Mouse (Mus musculus) heart, embryonic 11.5 days (tissue): ENCODE measurements around the gene Tpk1. TPM values are rescaled to one million over a fixed set of nuclear protein-coding genes. Genes with fewer than 3 reads are reported as not detected.

Source experiments
- ATAC-seq: fragments of 200-750 bp; cut with Nextera tagmentation; replicated peaks from 2 replicates; pipeline ENCODE4 v1.8.0; 2017; ENCODE audit warnings: moderate library complexity; ENCODE audit not compliant: insufficient number of reproducible peaks, low FRiP score, low TSS enrichment
- H3K27ac ChIP-seq: fragments of 300-500 bp; sonication (generic); 2 replicates; pipeline ENCODE4 v1.5.1; 2014; ENCODE audit warnings: mild to moderate bottlenecking, low read depth, low read length
- H3K27me3 ChIP-seq: fragments of 300-500 bp; sonication (generic); 2 replicates; pipeline ENCODE4 v1.6.1; 2014; ENCODE audit warnings: mild to moderate bottlenecking, low read length, mixed read lengths; ENCODE audit not compliant: control insufficient read depth, insufficient read depth
- H3K36me3 ChIP-seq: fragments of 300-500 bp; sonication (generic); 2 replicates; pipeline ENCODE4 v1.6.1; 2014; ENCODE audit warnings: mild to moderate bottlenecking, low read length, moderate library complexity, mixed read lengths; ENCODE audit not compliant: control insufficient read depth, insufficient read depth
- H3K4me1 ChIP-seq: fragments of 300-500 bp; sonication (generic); 2 replicates; pipeline ENCODE4 v1.6.1; 2014; ENCODE audit warnings: low read length; ENCODE audit not compliant: control insufficient read depth, insufficient read depth
- H3K4me2 ChIP-seq: fragments of 300-500 bp; sonication (generic); 2 replicates; pipeline ENCODE4 v1.6.1; 2014; ENCODE audit warnings: mild to moderate bottlenecking, moderate library complexity
- H3K4me3 ChIP-seq: fragments of 300-500 bp; sonication (generic); 2 replicates; pipeline ENCODE4 v1.5.1; 2014; ENCODE audit warnings: low read depth, low read length
- H3K9ac ChIP-seq: fragments of 300-500 bp; sonication (generic); 2 replicates; pipeline ENCODE4 v1.6.1; 2014; ENCODE audit warnings: mild to moderate bottlenecking, low read depth, low read length, moderate library complexity
- H3K9me3 ChIP-seq: fragments of 300-500 bp; sonication (generic); replicated peaks from 2 replicates; pipeline ENCODE4 v1.6.1; 2016; ENCODE audit warnings: low read length; ENCODE audit not compliant: control insufficient read depth
- WGBS: fragments of 180-500 bp; shearing (Covaris S2); extraction: QIAGEN DNeasy Blood & Tissue Kit; methylation state at CpG from one replicate; pipeline ENCODE4 v1.1.7; 2014; ENCODE audit not compliant: insufficient replicate concordance; 5-methylcytosine and 5-hydroxymethylcytosine counted together
- polyA plus RNA-seq: library from polyadenylated mRNA; unstranded; fragments of >200 nt; fragmentation: Nextera tagmentation; extraction: Ambion mirVana; gene quantifications from 2 replicates; pipeline ENCODE4 v1.2.1, GENCODE M21; 2014

Gene Tpk1
- polyA plus RNA-seq, 1 experiment from 2014 or later: 7.1 TPM

GRCm38 (mm10) chr6:43674986-43675760 is 9.1 kb upstream of the Tpk1 start:
- Histone ChIP-seq H3K36me3 (no peaks in the 10 kb centered on the region), H3K9ac (no peak overlapping the region), H3K9me3 (no peaks in the 10 kb centered on the region), H3K27ac (no peak overlapping the region), H3K4me2 (no peak overlapping the region), H3K27me3 (no peaks in the 10 kb centered on the region), H3K4me3 (no peak overlapping the region), H3K4me1 (no peaks in the 10 kb centered on the region)
- WGBS: 71% methylated on average over 3 of the region's 3 CpGs
- ATAC-seq: no peak

- no peak overlapping the region for H3K9ac ChIP-seq
- H3K27ac ChIP-seq: no peak overlapping the region
- H3K27me3 ChIP-seq: no peaks in the 10 kb centered on the region
- no peak overlapping the region for H3K4me3 ChIP-seq
- H3K9me3 ChIP-seq: no peaks in the 10 kb centered on the region
- no peak for ATAC-seq
- WGBS: 73% methylated on average over 2 of the region's 2 CpGs
- H3K4me2 ChIP-seq: no peak overlapping the region
- no peaks in the 10 kb centered on the region for H3K4me1 ChIP-seq
- H3K36me3 ChIP-seq: no peaks in the 10 kb centered on the region
Observed at GRCm38 (mm10) chr6:43670939-43671338, 4.9 kb upstream of the Tpk1 start.

GRCm38 (mm10) chr6:43667681-43668080 is 1.6 kb upstream of the Tpk1 start:
- no peak for ATAC-seq
- H3K27ac ChIP-seq: no peak overlapping the region
- no peak overlapping the region for H3K4me2 ChIP-seq
- H3K9ac ChIP-seq: no peak overlapping the region
- H3K9me3 ChIP-seq: no peaks in the 10 kb centered on the region
- H3K36me3 ChIP-seq: no peaks in the 10 kb centered on the region
- WGBS: 77% methylated on average over 2 of the region's 2 CpGs
- no peak overlapping the region for H3K4me3 ChIP-seq
- H3K4me1 ChIP-seq: 0 out of 2 replicates have a peak, but pooled peaks cover 3% of the 10 kb centered on the region
- H3K27me3 ChIP-seq: no peaks in the 10 kb centered on the region

- 79% methylated on average over 7 of the region's 7 CpGs for WGBS
- Histone ChIP-seq H3K27me3 (no peaks in the 10 kb centered on the region), H3K27ac (peak overlapping the region; percentile 94; the same call in 1 of the 2 replicates), H3K36me3 (no peaks in the 10 kb centered on the region), H3K4me3 (peak overlapping the region; percentile 68; the same call in 1 of the 2 replicates), H3K9ac (no peak overlapping the region; the same call in 1 of the 2 replicates), H3K9me3 (no peaks in the 10 kb centered on the region), H3K4me2 (peak overlapping the region; percentile 68), H3K4me1 (0 out of 2 replicates have a peak, but pooled peaks cover 3% of the 10 kb centered on the region)
- no peak for ATAC-seq
Observed at GRCm38 (mm10) chr6:43666611-43667400, 728 bp upstream of the Tpk1 start.

GRCm38 (mm10) chr6:43661822-43662221 is 4.3 kb downstream of the Tpk1 start:
- Histone ChIP-seq H3K9ac (no peak overlapping the region), H3K4me2 (no peak overlapping the region), H3K4me1 (0 out of 2 replicates have a peak, but pooled peaks cover 3% of the 10 kb centered on the region), H3K27me3 (no peaks in the 10 kb centered on the region), H3K27ac (no peak overlapping the region), H3K36me3 (no peaks in the 10 kb centered on the region), H3K9me3 (no peaks in the 10 kb centered on the region), H3K4me3 (no peak overlapping the region)
- WGBS: 89% methylated on average over 2 of the region's 2 CpGs
- no peak for ATAC-seq

GRCm38 (mm10) chr6:43658290-43658689 is 7.8 kb downstream of the Tpk1 start:
- Histone ChIP-seq H3K9ac (no peak overlapping the region), H3K4me3 (no peak overlapping the region), H3K27ac (no peak overlapping the region), H3K4me1 (peaks cover 8% of the 10 kb centered on the region), H3K36me3 (no peaks in the 10 kb centered on the region), H3K4me2 (no peak overlapping the region), H3K9me3 (no peaks in the 10 kb centered on the region), H3K27me3 (no peaks in the 10 kb centered on the region)
- 52% methylated on average over 4 of the region's 4 CpGs for WGBS
- no peak for ATAC-seq

- Histone ChIP-seq H3K4me2 (no peak overlapping the region), H3K4me1 (peaks cover 8% of the 10 kb centered on the region), H3K9me3 (no peaks in the 10 kb centered on the region), H3K9ac (no peak overlapping the region), H3K27me3 (no peaks in the 10 kb centered on the region), H3K27ac (no peak overlapping the region), H3K4me3 (no peak overlapping the region), H3K36me3 (no peaks in the 10 kb centered on the region)
- ATAC-seq: no peak
- 74% methylated on average over 3 of the region's 3 CpGs for WGBS
Observed at GRCm38 (mm10) chr6:43657845-43658244, 8.2 kb downstream of the Tpk1 start.

- Histone ChIP-seq H3K4me3 (no peak overlapping the region), H3K9me3 (no peaks in the 10 kb centered on the region), H3K4me2 (no peak overlapping the region), H3K36me3 (no peaks in the 10 kb centered on the region), H3K27me3 (no peaks in the 10 kb centered on the region), H3K4me1 (peaks cover 8% of the 10 kb centered on the region), H3K9ac (no peak overlapping the region), H3K27ac (no peak overlapping the region)
- WGBS: 68% methylated on average over 8 of the region's 8 CpGs
- no peak for ATAC-seq
Observed at GRCm38 (mm10) chr6:43654876-43655456, 11.1 kb downstream of the Tpk1 start.
